Mouse (Mus musculus) bone marrow macrophage, adult 2 months (primary cell): ENCODE results near the gene Zdhhc14. TPM values are rescaled to one million over a fixed set of nuclear protein-coding genes. Genes with fewer than 3 reads are reported as not detected.
A peak's percentile ranks its signal among the peaks of the same experiment; 100 is the strongest.
"Not testable (repeated sequence)": the region's sequence is repeated elsewhere in the genome, so short reads cannot be mapped to it uniquely, and the experiment has no call there.

Experiments used
- H3K27ac ChIP-seq: 2 replicates; pipeline ENCODE4 v1.5.1; 2012; ENCODE audit warnings: low read depth, low read length; ENCODE audit not compliant: insufficient read depth
- H3K4me1 ChIP-seq: 2 replicates; pipeline ENCODE4 v1.6.1; 2012; ENCODE audit warnings: low read length; ENCODE audit not compliant: control insufficient read depth, insufficient read depth
- H3K4me3 ChIP-seq: 2 replicates; pipeline ENCODE4 v1.5.1; 2012; ENCODE audit warnings: mild to moderate bottlenecking, low read length, moderate library complexity; ENCODE audit not compliant: insufficient read depth
- CTCF ChIP-seq: IDR thresholded peaks from 2 replicates; pipeline ENCODE4 v1.5.1; 2012; ENCODE audit warnings: low read depth, mild to moderate bottlenecking, low read length, moderate library complexity
- POLR2A ChIP-seq: IDR thresholded peaks from 2 replicates; pipeline ENCODE4 v1.6.1; 2012; ENCODE audit warnings: mild to moderate bottlenecking, low read depth, low read length, borderline replicate concordance
- polyA plus RNA-seq: library from polyadenylated mRNA; stranded (reverse); fragments of >200 nt; gene quantifications from 2 replicates; pipeline ENCODE4 v1.2.4, GENCODE M21; 2012; ENCODE audit not compliant: missing spikeins, insufficient read depth, insufficient read length

Gene Zdhhc14
- polyA plus RNA-seq, 1 experiment, result 47.0 TPM

DNA sequence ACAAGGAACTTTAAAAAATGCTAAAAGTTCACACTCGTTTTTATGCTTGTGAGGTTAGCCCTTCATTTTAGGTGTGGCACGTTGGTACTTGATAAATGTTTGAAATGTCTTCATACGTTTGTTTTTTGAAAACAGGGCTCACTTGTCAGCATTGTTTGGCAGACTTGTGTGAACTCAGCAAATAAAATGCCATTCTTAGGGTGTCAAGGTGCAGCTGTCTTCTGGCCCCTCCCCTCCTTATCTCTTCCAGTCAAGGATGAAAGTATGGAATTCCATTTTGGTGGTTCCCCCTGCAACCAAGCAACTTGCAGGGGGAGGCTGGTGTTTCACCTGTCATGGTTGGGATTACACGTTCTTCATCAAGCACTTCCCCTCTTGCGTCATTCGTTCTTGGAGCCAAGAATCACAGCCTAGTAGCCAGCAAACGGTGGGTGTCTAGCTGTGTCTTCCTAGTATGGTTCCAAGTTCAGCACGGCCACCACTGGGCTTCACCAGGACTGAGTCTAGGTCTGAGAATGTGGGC is 108.2 kb downstream of the Zdhhc14 start:
- H3K4me1 ChIP-seq, result peaks cover 54% of the 10 kb centered on the region
- no peak overlapping the region for H3K4me3 ChIP-seq
- TF ChIP-seq POLR2A, result no peak
- no peak for TF ChIP-seq CTCF
- H3K27ac ChIP-seq, result no peak overlapping the region

DNA sequence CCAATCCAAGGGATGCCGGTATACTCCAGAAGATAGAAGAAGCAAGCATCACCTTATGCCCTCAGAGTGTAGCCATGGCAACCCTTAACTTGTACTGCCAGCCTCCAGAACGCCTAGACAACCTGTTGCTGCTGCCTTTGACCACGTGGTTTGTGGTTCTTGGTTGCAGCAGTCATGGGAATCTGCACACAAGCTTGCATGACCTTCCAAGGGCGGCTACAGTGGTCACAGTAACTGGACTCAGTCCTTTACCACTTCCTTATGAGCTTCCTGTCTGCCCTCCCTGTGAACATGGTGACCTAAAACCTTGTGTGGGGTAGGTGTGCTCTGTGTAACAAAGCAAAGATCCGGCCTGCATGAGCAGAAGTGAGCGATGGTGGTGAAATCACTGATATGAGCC is 109.6 kb downstream of the Zdhhc14 start:
- H3K4me1 ChIP-seq, result peaks cover 51% of the 10 kb centered on the region
- H3K4me3 ChIP-seq, result no peak overlapping the region
- TF ChIP-seq POLR2A (no peak), CTCF (no peak)
- peak overlapping the region; percentile 11 for H3K27ac ChIP-seq

DNA sequence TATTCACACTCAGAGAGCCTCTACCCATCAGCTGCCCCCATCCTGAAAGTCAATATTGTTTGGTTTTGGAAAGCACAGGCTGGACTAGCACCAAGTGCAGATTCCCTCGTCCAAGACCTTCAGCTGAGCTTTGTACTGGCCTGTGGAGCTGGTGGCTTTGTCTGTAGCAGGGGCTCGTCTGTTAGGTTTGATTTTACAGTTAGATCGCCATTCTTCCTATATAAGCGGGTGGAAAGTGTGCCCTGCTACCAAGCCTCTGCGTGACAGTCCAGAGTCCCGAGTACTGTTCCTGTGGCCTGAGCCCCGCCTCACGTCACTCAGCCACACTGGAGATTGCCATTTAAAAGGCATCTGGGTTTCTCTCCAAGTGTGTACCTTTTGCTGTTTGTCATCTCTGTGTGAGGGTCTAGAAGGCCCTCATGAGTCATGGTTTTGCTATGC is 113.8 kb downstream of the Zdhhc14 start:
- Histone ChIP-seq H3K4me3 (no peak overlapping the region), H3K27ac (0 out of 2 replicates have a peak overlapping the region, but pooled peaks have one; percentile 3), H3K4me1 (peaks cover 51% of the 10 kb centered on the region)
- TF ChIP-seq POLR2A (no peak), CTCF (no peak)

DNA sequence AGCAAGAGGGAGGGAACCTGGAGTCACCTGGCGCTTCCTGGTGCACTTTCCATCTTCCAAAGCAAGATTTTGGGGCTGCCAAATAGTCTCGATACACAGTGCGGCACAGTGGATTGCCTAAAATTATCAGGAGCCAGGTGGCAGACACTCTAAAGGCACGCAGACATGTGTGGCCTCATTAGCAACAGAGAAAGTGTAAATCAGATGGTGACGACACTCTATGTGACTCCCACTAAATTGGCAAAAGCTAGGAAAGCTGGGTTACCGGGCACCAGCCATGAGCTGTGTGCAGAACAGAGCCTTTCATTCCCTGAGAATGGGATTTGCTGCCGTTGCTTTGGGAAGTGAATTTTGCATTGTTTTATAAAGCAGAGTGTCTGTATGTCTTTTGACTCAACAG is 115.0 kb downstream of the Zdhhc14 start:
- H3K4me3 ChIP-seq, result no peak overlapping the region
- H3K27ac ChIP-seq, result no peak overlapping the region
- H3K4me1 ChIP-seq, result peaks cover 40% of the 10 kb centered on the region
- TF ChIP-seq POLR2A (no peak), CTCF (no peak)

DNA sequence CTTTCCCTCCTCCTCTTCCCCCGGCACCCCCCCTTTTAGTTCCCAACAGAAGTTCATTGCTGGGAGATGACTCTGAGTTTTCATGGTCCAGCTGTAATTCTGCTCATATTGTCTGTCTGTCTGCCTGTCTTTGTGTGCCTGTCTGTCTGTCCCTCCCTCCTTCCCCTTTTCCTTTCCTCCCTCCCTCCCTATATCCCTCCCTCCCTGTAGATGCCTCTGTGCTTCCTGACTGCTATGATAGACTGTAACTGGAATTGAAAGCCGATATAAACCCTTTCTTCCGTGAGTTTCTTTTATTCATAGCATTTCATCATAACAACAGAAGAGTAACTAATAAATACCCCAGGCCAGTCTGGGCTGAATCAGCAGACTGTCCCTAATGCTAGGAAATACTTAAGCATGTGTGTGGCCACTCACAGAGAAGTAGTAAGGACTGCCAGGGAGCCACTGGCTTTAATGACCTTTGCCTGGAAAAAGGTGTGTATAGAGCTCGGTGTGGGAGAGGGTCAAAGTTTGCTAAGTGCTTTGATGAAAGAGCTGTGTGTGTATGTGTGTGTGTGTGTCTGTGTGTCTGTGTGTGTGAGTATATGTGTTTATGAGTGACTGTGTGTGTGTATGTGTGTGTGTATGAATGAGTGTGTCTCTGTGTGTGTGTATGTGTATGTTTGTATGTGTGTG is 117.7 kb downstream of the Zdhhc14 start:
- no peak for TF ChIP-seq POLR2A
- TF ChIP-seq CTCF, result no peak
- Histone ChIP-seq H3K4me3 (no peak overlapping the region), H3K4me1 (peaks cover 38% of the 10 kb centered on the region), H3K27ac (no peak overlapping the region)

DNA sequence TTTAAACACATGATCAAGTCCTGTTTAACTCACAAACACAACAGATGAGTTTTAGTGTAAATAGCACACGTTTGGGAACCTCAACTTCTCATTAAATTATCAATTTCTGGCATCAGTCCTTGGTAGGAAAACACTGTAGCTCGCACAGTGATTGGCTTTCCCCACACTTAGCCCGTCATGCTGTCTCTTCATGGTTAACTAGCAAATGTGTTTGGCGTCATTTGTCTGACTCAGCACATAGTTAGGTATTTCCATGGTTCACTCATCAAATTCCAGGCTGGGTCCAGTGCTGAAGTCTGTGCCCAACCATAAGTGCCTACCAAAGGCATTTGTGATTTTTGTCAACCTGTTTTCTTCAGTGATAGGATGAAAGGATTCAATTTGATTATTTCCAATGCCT is 119.9 kb downstream of the Zdhhc14 start:
- Histone ChIP-seq H3K27ac (no peak overlapping the region), H3K4me3 (no peak overlapping the region), H3K4me1 (peaks cover 32% of the 10 kb centered on the region)
- no peak for TF ChIP-seq CTCF
- TF ChIP-seq POLR2A, result no peak

DNA sequence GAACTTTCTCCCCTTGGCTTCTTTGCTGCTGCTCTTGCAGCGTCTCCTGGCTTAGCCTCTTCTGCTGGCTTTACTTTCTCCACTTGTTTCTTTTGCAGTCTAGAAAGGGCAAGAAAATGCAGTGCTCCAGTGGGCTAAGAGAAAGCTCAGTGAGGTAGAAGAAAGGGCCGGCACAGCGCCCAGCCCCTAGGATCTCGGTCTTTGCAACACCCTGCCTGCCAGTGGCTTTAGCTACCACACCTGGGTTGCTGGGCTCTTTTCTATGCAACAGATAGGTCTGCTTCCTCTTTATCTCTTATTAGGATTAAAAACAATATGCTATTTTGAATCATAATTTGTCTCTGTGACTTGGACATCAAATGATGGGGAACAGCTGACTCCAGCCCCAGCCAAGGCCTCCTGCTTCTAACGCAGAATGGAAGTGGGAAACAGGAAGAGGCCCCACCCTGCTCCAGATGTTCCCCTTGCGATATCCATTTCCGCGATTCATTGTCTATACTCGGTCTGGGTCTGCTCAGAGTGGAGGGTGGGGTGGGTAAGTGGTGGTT is 122.5 kb downstream of the Zdhhc14 start:
- TF ChIP-seq POLR2A (no peak), CTCF (no peak)
- Histone ChIP-seq H3K4me3 (no peak overlapping the region), H3K4me1 (peaks cover 26% of the 10 kb centered on the region), H3K27ac (peak overlapping the region; percentile 66)

DNA sequence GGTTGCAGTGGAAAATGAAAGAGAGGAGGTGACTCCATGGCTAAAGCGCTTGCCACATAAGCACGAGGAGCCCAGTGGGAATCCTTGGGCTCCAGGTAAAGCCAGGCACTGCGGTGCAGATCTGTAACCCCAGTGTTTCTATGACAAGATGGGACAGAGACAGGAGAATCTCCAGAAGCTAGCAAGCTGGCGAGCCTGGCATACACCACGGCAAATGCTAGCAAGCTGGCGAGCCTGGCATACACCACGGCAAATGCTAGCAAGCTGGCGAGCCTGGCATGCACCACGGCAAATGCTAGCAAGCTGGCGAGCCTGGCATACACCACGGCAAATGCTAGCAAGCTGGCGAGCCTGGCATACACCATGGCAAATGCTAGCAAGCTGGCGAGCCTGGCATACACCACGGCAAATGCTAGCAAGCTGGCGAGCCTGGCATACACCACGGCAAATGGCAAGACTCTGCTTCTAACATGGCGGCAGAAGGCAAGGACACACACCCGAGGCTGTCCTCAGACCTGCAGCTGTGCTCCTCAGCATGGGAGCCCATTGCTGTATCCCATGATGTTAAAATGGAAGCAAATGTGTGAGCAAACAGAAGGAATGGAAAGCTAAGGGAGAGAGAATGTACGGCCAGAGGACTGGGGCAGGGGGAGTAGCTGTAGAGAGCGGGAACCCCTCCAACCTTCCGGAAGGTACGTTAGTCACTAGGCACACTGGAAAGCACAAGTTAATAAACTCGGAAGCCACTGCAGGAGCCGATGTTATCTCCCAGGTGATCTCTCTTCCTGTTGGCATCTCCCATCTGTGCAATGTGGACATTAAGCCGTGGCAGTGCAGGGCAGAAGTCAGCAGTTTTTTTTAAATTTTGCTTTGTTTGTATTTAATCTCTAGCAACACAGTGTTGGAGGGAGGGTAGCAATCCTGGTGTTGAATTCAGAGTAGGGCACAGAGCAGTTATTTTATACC is 129.6 kb downstream of the Zdhhc14 start:
- TF ChIP-seq CTCF (no peak), POLR2A (no peak)
- H3K4me3 ChIP-seq, result no peak overlapping the region

DNA sequence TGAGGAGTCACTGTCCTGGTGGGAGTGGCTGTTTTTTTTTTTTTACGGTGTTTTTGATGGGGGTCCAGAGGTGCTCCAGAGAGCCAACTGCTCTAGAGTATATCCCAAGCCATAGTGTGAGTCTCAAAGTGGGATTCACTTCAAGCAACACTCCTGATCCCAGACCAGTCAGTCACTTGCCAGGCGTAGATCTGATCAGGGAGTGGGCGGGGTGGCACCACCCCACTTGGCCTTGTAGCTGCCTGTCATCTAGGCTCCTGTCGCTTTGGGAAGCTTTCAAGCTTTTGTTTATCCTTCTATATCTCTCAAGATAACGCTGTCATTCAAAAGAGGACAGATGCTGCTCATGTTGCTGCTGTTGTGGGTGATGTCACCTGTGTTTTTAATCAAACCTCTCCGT is 130.4 kb downstream of the Zdhhc14 start:
- no peak overlapping the region for H3K27ac ChIP-seq
- H3K4me1 ChIP-seq, result peaks cover 32% of the 10 kb centered on the region
- H3K4me3 ChIP-seq, result no peak overlapping the region
- TF ChIP-seq CTCF (no peak), POLR2A (no peak)

More for the DNA sequence above, 129.6 kb downstream of the Zdhhc14 start:
- no peak overlapping the region for H3K27ac ChIP-seq
- peaks cover 29% of the 10 kb centered on the region for H3K4me1 ChIP-seq

DNA sequence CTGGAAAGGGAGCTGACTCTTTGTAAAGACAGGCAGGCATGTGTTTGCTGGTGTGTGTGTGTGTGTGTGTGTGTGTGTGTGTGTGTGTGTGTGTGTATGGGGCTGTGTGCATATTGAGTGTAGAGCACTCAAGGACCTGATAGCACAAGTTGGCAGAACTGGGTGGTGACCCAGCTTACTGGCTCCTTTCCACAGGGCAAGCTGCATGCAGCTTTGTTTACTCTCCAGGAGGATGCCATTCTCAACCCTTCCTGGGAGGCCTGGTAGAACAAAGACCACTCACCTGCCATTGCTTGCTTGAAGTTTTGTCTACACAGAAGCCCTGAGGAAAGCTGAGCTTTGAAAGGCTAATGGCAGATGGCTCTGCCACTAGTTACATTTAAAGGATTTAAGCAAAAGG is 130.8 kb downstream of the Zdhhc14 start:
- no peak for TF ChIP-seq POLR2A
- no peak for TF ChIP-seq CTCF
- H3K27ac ChIP-seq, result no peak overlapping the region
- H3K4me1 ChIP-seq, result peaks cover 31% of the 10 kb centered on the region
- no peak overlapping the region for H3K4me3 ChIP-seq

DNA sequence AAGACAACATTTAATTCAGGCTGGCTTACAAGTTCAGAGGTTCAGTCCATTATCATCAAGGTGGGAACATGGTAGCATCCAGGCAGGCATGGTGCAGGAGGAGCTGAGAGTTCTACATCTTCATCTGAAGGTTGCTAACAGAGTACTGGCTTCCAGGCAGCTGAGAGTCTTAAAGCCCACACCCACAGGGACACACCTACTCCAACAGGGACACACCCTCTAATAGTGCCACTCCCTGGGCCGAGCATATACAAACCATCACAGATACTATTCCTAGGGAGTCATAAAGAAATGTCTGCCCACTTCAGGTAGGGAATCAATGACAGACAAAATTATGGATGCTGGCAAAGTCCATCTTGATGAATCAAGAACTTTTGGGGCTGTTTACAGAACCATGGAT is 132.5 kb downstream of the Zdhhc14 start:
- not testable (repeated sequence) for H3K27ac ChIP-seq, H3K4me3 ChIP-seq
- peaks cover 31% of the 10 kb centered on the region for H3K4me1 ChIP-seq
